ENCODE assay signal across 10 mouse cellular contexts in the genomic region with DNA sequence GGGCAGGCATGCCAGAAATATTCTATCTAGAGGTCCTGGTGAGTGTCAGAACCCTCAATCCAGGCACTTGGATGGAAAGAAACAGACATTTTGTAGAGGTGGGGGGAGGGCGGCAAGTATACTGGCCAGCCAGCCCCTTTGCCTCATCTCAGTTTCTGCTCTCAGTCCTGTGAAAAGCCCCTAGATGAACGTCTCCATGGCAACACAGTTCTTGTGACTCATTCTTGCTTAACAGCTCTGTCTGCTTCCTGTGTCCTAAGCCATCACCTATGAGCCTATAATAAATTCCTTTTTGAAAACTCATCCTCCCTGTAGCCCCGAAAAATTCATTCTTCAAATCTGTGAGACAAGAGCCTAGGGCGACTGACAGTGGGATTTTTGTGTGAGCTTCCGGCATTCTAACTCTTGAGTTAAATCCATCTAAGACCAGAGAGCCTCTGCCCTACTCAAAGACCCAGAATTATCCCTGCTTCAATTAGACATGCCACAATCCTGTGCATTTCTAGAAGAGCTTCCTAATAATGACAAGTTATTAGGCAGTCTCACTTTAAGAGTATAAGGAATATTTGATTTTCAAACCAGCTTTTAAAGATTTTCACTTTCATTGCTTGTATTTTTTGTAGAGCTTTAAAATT.
DNase-seq lines count a peak whose midpoint lies in the region; ATAC-seq lines count a peak whose summit lies in the region.
"Had no signal": no experiment of that assay in that cellular context is flagged by ENCODE, and none has a peak within 500 bp of the region (broad histone marks: within the 10 kb centered on the region; RNA-seq: fewer than 3 reads in every experiment).

No protein-coding gene starts in this region.

- no peak overlapping the region for H3K9ac ChIP-seq in hindbrain, embryonic 13.5 days
- H3K9ac ChIP-seq: embryonic facial prominence, embryonic 13.5 days had no signal

- H3K9me3 ChIP-seq in hindbrain, embryonic 13.5 days, result no peaks in the 10 kb centered on the region
- H3K9me3 ChIP-seq: embryonic facial prominence, embryonic 13.5 days had no signal

- WGBS in hindbrain, embryonic 13.5 days, result 33% methylated on average over 5 of the region's 5 CpGs

- no peak overlapping the region for H3K4me2 ChIP-seq in hindbrain, embryonic 13.5 days
- H3K4me2 ChIP-seq: embryonic facial prominence, embryonic 13.5 days had no signal

- H3K4me3 ChIP-seq in hindbrain, embryonic 13.5 days, result no peak overlapping the region
- H3K4me3 ChIP-seq: embryonic facial prominence, embryonic 13.5 days had no signal

- peak; percentile 3 to 7 for DNase-seq in cerebellum, postnatal 14 days
- no peak for DNase-seq in cerebellum, postnatal 36 days
- peak; percentile 75 for DNase-seq in embryo, embryonic 10.5 days (ENCODE audit: low spot score)
- peak; percentile 13 for DNase-seq in neural tube, embryonic 10.5 days (ENCODE audit: extremely low spot score, low spot score)
- DNase-seq in adrenal gland, postnatal 10 days, result no peak
- DNase-seq in thymus, adult 18-20 months, result no peak
- DNase-seq: B cell, adult 2 months had no signal

- H3K27me3 ChIP-seq in hindbrain, embryonic 13.5 days, result no peaks in the 10 kb centered on the region

- H3K4me1 ChIP-seq in hindbrain, embryonic 13.5 days (replicated peaks), result peaks cover 3% of the 10 kb centered on the region
- H3K4me1 ChIP-seq: embryonic facial prominence, embryonic 13.5 days had no signal

- peak overlapping the region; percentile 44; the same call in 1 of the 2 replicates for H3K27ac ChIP-seq in hindbrain, embryonic 13.5 days
- H3K27ac ChIP-seq: embryonic facial prominence, embryonic 13.5 days had no signal

- no peaks in the 10 kb centered on the region for H3K36me3 ChIP-seq in hindbrain, embryonic 13.5 days
- H3K36me3 ChIP-seq: embryonic facial prominence, embryonic 13.5 days had no signal

- ATAC-seq in hindbrain, embryonic 13.5 days (ENCODE audit: low FRiP score), result peak; percentile 81
- no peak for ATAC-seq in activated CD4-positive, CD25-positive, alpha-beta regulatory T cell, adult 4 months

Comparison
In these comparisons a context has a peak if more than half of its experiments do, and no peak if none do; other contexts are left out.
1. DNase-seq: peak in cerebellum, postnatal 14 days (2 of 2), embryo, embryonic 10.5 days (single experiment) and neural tube, embryonic 10.5 days (single experiment); none in cerebellum, postnatal 36 days (0 of 2), adrenal gland, postnatal 10 days (single experiment) and thymus, adult 18-20 months (0 of 2).